Mouse (Mus musculus): Measurements from ENCODE around the gene Pxdc1.
A peak's percentile ranks its signal among the peaks of the same experiment; 100 is the strongest.

The Pxdc1 gene

GRCm38 (mm10) chr13:34650953-34651352 is 2.3 kb downstream of the Pxdc1 start:
- no peak for DNase-seq (ENCODE audit: low read depth)

GRCm38 (mm10) chr13:34650371-34650770 is 2.9 kb downstream of the Pxdc1 start:
- DNase-seq (ENCODE audit: low read depth): no peak

GRCm38 (mm10) chr13:34647751-34648150 is 5.5 kb downstream of the Pxdc1 start:
- DNase-seq (ENCODE audit: low read depth): no peak

GRCm38 (mm10) chr13:34647221-34647620 is 6.1 kb downstream of the Pxdc1 start:
- DNase-seq (ENCODE audit: low read depth): no peak

GRCm38 (mm10) chr13:34646240-34646750 is 7.0 kb downstream of the Pxdc1 start:
- DNase-seq (ENCODE audit: low read depth): no peak

GRCm38 (mm10) chr13:34645519-34645918 is 7.8 kb downstream of the Pxdc1 start:
- no peak for DNase-seq (ENCODE audit: low read depth)

GRCm38 (mm10) chr13:34644401-34644800 is 8.9 kb downstream of the Pxdc1 start:
- DNase-seq (ENCODE audit: low read depth): no peak

GRCm38 (mm10) chr13:34643926-34644325 is 9.4 kb downstream of the Pxdc1 start:
- DNase-seq (ENCODE audit: low read depth): no peak

- peak; percentile 74 for DNase-seq (ENCODE audit: low read depth)
Measured at GRCm38 (mm10) chr13:34642941-34643875, 10.1 kb downstream of the Pxdc1 start.

GRCm38 (mm10) chr13:34641066-34641465 is 12.2 kb downstream of the Pxdc1 start:
- no peak for DNase-seq (ENCODE audit: low read depth)

GRCm38 (mm10) chr13:34635978-34636377 is 17.3 kb downstream of the Pxdc1 start:
- DNase-seq (ENCODE audit: low read depth): peak; percentile 43

GRCm38 (mm10) chr13:34630319-34630718 is 23.0 kb downstream of the Pxdc1 start:
- DNase-seq (ENCODE audit: low read depth): no peak

GRCm38 (mm10) chr13:34629741-34630140 is 23.5 kb downstream of the Pxdc1 start:
- no peak for DNase-seq (ENCODE audit: low read depth)

- peak; percentile 20 for DNase-seq (ENCODE audit: low read depth)
Measured at GRCm38 (mm10) chr13:34627446-34627845, 25.8 kb downstream of the Pxdc1 start.

GRCm38 (mm10) chr13:34624414-34624813 is 28.9 kb downstream of the Pxdc1 start:
- DNase-seq (ENCODE audit: low read depth): no peak

- no peak for DNase-seq (ENCODE audit: low read depth)
Measured at GRCm38 (mm10) chr13:34612402-34612801, 40.9 kb downstream of the Pxdc1 start.

- no peak for DNase-seq (ENCODE audit: low read depth)
Measured at GRCm38 (mm10) chr13:34609711-34610110, 43.6 kb downstream of the Pxdc1 start.

GRCm38 (mm10) chr13:34607079-34607478 is 46.2 kb downstream of the Pxdc1 start:
- no peak for DNase-seq (ENCODE audit: low read depth)

- DNase-seq (ENCODE audit: low read depth): no peak
Measured at GRCm38 (mm10) chr13:34605884-34606283, 47.4 kb downstream of the Pxdc1 start.

- no peak for DNase-seq (ENCODE audit: low read depth)
Measured at GRCm38 (mm10) chr13:34605206-34605605, 48.1 kb downstream of the Pxdc1 start.

GRCm38 (mm10) chr13:34604406-34604805 is 48.9 kb downstream of the Pxdc1 start:
- no peak for DNase-seq (ENCODE audit: low read depth)

GRCm38 (mm10) chr13:34602757-34603156 is 50.5 kb downstream of the Pxdc1 start:
- no peak for DNase-seq (ENCODE audit: low read depth)

GRCm38 (mm10) chr13:34596797-34597196 is 56.5 kb downstream of the Pxdc1 start:
- DNase-seq (ENCODE audit: low read depth): no peak

All from induced T-regulatory cell, adult 2 months (primary cell).